Mouse (Mus musculus) CH12.LX (cell line): Measurements from ENCODE around the gene Vsir.

Experiments used
- CTCF ChIP-seq, 2 experiments: IDR thresholded peaks in 1 of 2; conservative IDR thresholded peaks in 1 of 2; 2 replicates each; pipeline ENCODE4 v1.5.1; 2011 to 2012; ENCODE audit warnings: low read depth in 2 of 2, low read length in 2 of 2, improper control_type of control experiment in 1 of 2, inconsistent platforms in 1 of 2, mild to moderate bottlenecking in 1 of 2, moderate library complexity in 1 of 2
- EP300 ChIP-seq: IDR thresholded peaks from 2 replicates; pipeline ENCODE4 v1.6.1; 2011; ENCODE audit warnings: low read length, improper control_type of control experiment
- HCFC1 ChIP-seq: IDR thresholded peaks from 2 replicates; pipeline ENCODE4 v1.6.1; 2012; ENCODE audit warnings: low read depth, mild to moderate bottlenecking, inconsistent platforms, low read length, improper control_type of control experiment
- MAZ ChIP-seq: IDR thresholded peaks from 2 replicates; pipeline ENCODE4 v1.6.1; 2012; ENCODE audit warnings: low read depth, mild to moderate bottlenecking, inconsistent platforms, low read length, improper control_type of control experiment, moderate library complexity
- NELFE ChIP-seq: IDR thresholded peaks from 2 replicates; pipeline ENCODE4 v1.6.1; 2011; ENCODE audit warnings: low read depth, low read length, improper control_type of control experiment
- NRF1 ChIP-seq: IDR thresholded peaks from 2 replicates; pipeline ENCODE4 v1.6.1; 2014; ENCODE audit warnings: low read depth, mild to moderate bottlenecking, inconsistent platforms, low read length, improper control_type of control experiment, moderate library complexity
- POLR2A ChIP-seq: IDR thresholded peaks from 2 replicates; pipeline ENCODE4 v1.6.1; 2011; ENCODE audit warnings: low read depth, mild to moderate bottlenecking, improper control_type of control experiment, low read length
- TCF12 ChIP-seq: IDR thresholded peaks from 2 replicates; pipeline ENCODE4 v1.6.1; 2014; ENCODE audit warnings: low read depth, mild to moderate bottlenecking, inconsistent platforms, low read length, improper control_type of control experiment
- USF1 ChIP-seq: IDR thresholded peaks from 2 replicates; pipeline ENCODE4 v1.6.1; 2014; ENCODE audit warnings: low read depth, mild to moderate bottlenecking, inconsistent platforms, low read length, improper control_type of control experiment

DNA sequence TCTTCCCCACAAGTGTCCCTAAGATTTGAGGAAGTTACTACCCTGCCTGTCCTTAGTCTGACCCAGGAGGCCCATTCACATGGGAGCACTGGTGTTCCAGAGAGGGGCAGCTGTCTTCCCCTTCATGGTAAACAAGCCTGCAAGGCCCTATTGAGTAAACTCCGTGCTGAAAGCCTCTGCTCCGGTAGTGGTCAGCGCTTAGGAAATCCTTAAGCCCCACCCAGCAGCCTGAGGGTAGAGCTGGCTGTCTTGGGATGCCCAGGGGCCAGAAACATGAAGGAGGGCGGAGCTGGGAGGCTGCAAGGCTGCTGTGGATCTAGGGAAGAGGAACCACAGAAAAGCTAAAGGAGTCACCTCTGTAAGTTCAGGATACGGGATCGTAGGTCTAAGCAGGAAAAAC is 2.4 kb downstream of the Vsir start:
- TF ChIP-seq EP300: no peak
- TF ChIP-seq NRF1: no peak
- no peak for TF ChIP-seq NELFE
- TF ChIP-seq USF1: no peak
- TF ChIP-seq POLR2A: no peak
- TF ChIP-seq CTCF (conservative IDR thresholded peaks at IDR 0.05 in 1 of 2, IDR thresholded peaks at IDR 0.05 in 1 of 2; ENCODE audit: low read depth in 2 of 2, low read length in 2 of 2): no peak
- no peak for TF ChIP-seq TCF12
- no peak for TF ChIP-seq MAZ
- TF ChIP-seq HCFC1: no peak
